Mouse (Mus musculus): ENCODE results near the gene Nav2. TPM values are rescaled to one million over a fixed set of nuclear protein-coding genes. Genes with fewer than 3 reads are reported as not detected.
A peak's percentile ranks its signal among the peaks of the same experiment; 100 is the strongest.

The Nav2 gene
- polyA plus RNA-seq, 1 experiment = 38.5 TPM

GRCm38 (mm10) chr7:49390829-49391228, 482.3 kb downstream of the Nav2 start:
- H3K4me3 ChIP-seq (ENCODE audit: insufficient read depth, low read length) = no peak overlapping the region
- H3K4me1 ChIP-seq (ENCODE audit: control insufficient read depth, insufficient read depth, low read length) = peaks cover 16% of the 10 kb centered on the region
- TF ChIP-seq CTCF (IDR thresholded peaks at IDR 0.05; ENCODE audit: extremely low read depth, insufficient read depth, low read length) = no peak
- no peak for TF ChIP-seq POLR2A (IDR thresholded peaks at IDR 0.05; ENCODE audit: extremely low read depth, insufficient read depth, low read length)
- H3K27ac ChIP-seq (ENCODE audit: insufficient read depth, low read length) = no peak overlapping the region; the same call in 1 of the 2 replicates

- TF ChIP-seq POLR2A (IDR thresholded peaks at IDR 0.05; ENCODE audit: extremely low read depth, insufficient read depth, low read length) = no peak
- no peak for TF ChIP-seq CTCF (IDR thresholded peaks at IDR 0.05; ENCODE audit: extremely low read depth, insufficient read depth, low read length)
- H3K27ac ChIP-seq (ENCODE audit: insufficient read depth, low read length) = peak overlapping the region; percentile 4
- peaks cover 16% of the 10 kb centered on the region for H3K4me1 ChIP-seq (ENCODE audit: control insufficient read depth, insufficient read depth, low read length)
- no peak overlapping the region for H3K4me3 ChIP-seq (ENCODE audit: insufficient read depth, low read length)
These were observed 483.7 kb downstream of the Nav2 start for GRCm38 (mm10) chr7:49392180-49392579.

- Histone ChIP-seq H3K4me1 (ENCODE audit: control insufficient read depth, insufficient read depth, low read length) (peaks cover 18% of the 10 kb centered on the region), H3K4me3 (ENCODE audit: insufficient read depth, low read length) (no peak overlapping the region), H3K27ac (ENCODE audit: insufficient read depth, low read length) (0 out of 2 replicates have a peak overlapping the region, but pooled peaks have one; percentile 7)
- no peak for TF ChIP-seq CTCF (IDR thresholded peaks at IDR 0.05; ENCODE audit: extremely low read depth, insufficient read depth, low read length)
- TF ChIP-seq POLR2A (IDR thresholded peaks at IDR 0.05; ENCODE audit: extremely low read depth, insufficient read depth, low read length) = no peak
These were observed 484.3 kb downstream of the Nav2 start for GRCm38 (mm10) chr7:49392834-49393233.

GRCm38 (mm10) chr7:49393857-49394256, 485.3 kb downstream of the Nav2 start:
- H3K4me3 ChIP-seq (ENCODE audit: insufficient read depth, low read length) = no peak overlapping the region
- TF ChIP-seq POLR2A (IDR thresholded peaks at IDR 0.05; ENCODE audit: extremely low read depth, insufficient read depth, low read length) = no peak
- TF ChIP-seq CTCF (IDR thresholded peaks at IDR 0.05; ENCODE audit: extremely low read depth, insufficient read depth, low read length) = no peak
- H3K27ac ChIP-seq (ENCODE audit: insufficient read depth, low read length) = no peak overlapping the region
- H3K4me1 ChIP-seq (ENCODE audit: control insufficient read depth, insufficient read depth, low read length) = peaks cover 16% of the 10 kb centered on the region

- Histone ChIP-seq H3K4me1 (ENCODE audit: control insufficient read depth, insufficient read depth, low read length) (peaks cover 16% of the 10 kb centered on the region), H3K27ac (ENCODE audit: insufficient read depth, low read length) (no peak overlapping the region), H3K4me3 (ENCODE audit: insufficient read depth, low read length) (no peak overlapping the region)
- TF ChIP-seq POLR2A (IDR thresholded peaks at IDR 0.05; ENCODE audit: extremely low read depth, insufficient read depth, low read length) (no peak), CTCF (IDR thresholded peaks at IDR 0.05; ENCODE audit: extremely low read depth, insufficient read depth, low read length) (no peak)
These were observed 487.7 kb downstream of the Nav2 start for GRCm38 (mm10) chr7:49396202-49396601.

GRCm38 (mm10) chr7:49397441-49398003, 489.0 kb downstream of the Nav2 start:
- Histone ChIP-seq H3K27ac (ENCODE audit: insufficient read depth, low read length) (no peak overlapping the region), H3K4me3 (ENCODE audit: insufficient read depth, low read length) (no peak overlapping the region), H3K4me1 (ENCODE audit: control insufficient read depth, insufficient read depth, low read length) (peaks cover 9% of the 10 kb centered on the region; the same call in 1 of the 2 replicates)
- TF ChIP-seq CTCF (IDR thresholded peaks at IDR 0.05; ENCODE audit: extremely low read depth, insufficient read depth, low read length) = no peak
- no peak for TF ChIP-seq POLR2A (IDR thresholded peaks at IDR 0.05; ENCODE audit: extremely low read depth, insufficient read depth, low read length)

GRCm38 (mm10) chr7:49398020-49398516, 489.6 kb downstream of the Nav2 start:
- TF ChIP-seq CTCF (IDR thresholded peaks at IDR 0.05; ENCODE audit: extremely low read depth, insufficient read depth, low read length) = no peak
- TF ChIP-seq POLR2A (IDR thresholded peaks at IDR 0.05; ENCODE audit: extremely low read depth, insufficient read depth, low read length) = no peak
- H3K4me1 ChIP-seq (ENCODE audit: control insufficient read depth, insufficient read depth, low read length) = peaks cover 6% of the 10 kb centered on the region; the same call in 1 of the 2 replicates
- no peak overlapping the region for H3K4me3 ChIP-seq (ENCODE audit: insufficient read depth, low read length)
- no peak overlapping the region for H3K27ac ChIP-seq (ENCODE audit: insufficient read depth, low read length)

GRCm38 (mm10) chr7:49399314-49399713, 490.8 kb downstream of the Nav2 start:
- TF ChIP-seq POLR2A (IDR thresholded peaks at IDR 0.05; ENCODE audit: extremely low read depth, insufficient read depth, low read length) (no peak), CTCF (IDR thresholded peaks at IDR 0.05; ENCODE audit: extremely low read depth, insufficient read depth, low read length) (peak; percentile 73)
- H3K4me3 ChIP-seq (ENCODE audit: insufficient read depth, low read length) = no peak overlapping the region
- H3K4me1 ChIP-seq (ENCODE audit: control insufficient read depth, insufficient read depth, low read length) = peaks cover 5% of the 10 kb centered on the region; the same call in 1 of the 2 replicates
- H3K27ac ChIP-seq (ENCODE audit: insufficient read depth, low read length) = no peak overlapping the region

GRCm38 (mm10) chr7:49400463-49400862, 491.9 kb downstream of the Nav2 start:
- TF ChIP-seq POLR2A (IDR thresholded peaks at IDR 0.05; ENCODE audit: extremely low read depth, insufficient read depth, low read length) (no peak), CTCF (IDR thresholded peaks at IDR 0.05; ENCODE audit: extremely low read depth, insufficient read depth, low read length) (no peak)
- Histone ChIP-seq H3K27ac (ENCODE audit: insufficient read depth, low read length) (no peak overlapping the region), H3K4me3 (ENCODE audit: insufficient read depth, low read length) (no peak overlapping the region), H3K4me1 (ENCODE audit: control insufficient read depth, insufficient read depth, low read length) (peaks cover 5% of the 10 kb centered on the region; the same call in 1 of the 2 replicates)

- H3K4me1 ChIP-seq (ENCODE audit: control insufficient read depth, insufficient read depth, low read length) = peaks cover 8% of the 10 kb centered on the region
- H3K4me3 ChIP-seq (ENCODE audit: insufficient read depth, low read length) = no peak overlapping the region
- no peak overlapping the region for H3K27ac ChIP-seq (ENCODE audit: insufficient read depth, low read length)
- TF ChIP-seq POLR2A (IDR thresholded peaks at IDR 0.05; ENCODE audit: extremely low read depth, insufficient read depth, low read length) (no peak), CTCF (IDR thresholded peaks at IDR 0.05; ENCODE audit: extremely low read depth, insufficient read depth, low read length) (no peak)
These were observed 494.0 kb downstream of the Nav2 start for GRCm38 (mm10) chr7:49402526-49402925.

Data from cortical plate, adult 2 months (tissue).